Mouse (Mus musculus): ENCODE measurements at regions not wholly inside any gene's neighbourhood (a gene's known extent, or its start where the extent isn't known, plus 50 kb on each side); places are given as distances from the start of the nearest gene placed in this dataset.

DNA sequence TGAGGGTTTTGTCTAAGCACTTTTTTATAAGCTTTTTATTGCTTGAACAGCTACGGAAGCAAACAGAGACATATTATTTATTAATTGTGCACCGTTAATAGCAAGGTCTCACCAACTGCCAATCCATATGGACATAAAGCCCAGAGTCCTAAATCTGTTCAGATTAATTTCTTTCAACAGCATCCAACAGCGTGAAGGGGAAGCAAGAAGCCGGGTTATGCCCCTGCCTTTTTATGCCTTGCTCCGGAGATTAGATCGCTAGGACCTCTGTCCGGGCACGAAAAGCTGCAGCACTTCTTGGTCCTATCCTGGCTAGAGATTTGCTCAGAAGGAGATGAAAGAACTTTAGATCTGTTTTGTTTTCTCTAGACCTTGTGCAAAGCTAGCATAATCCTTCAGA lies 289.6 kb upstream of the Epha7 start:
- Histone ChIP-seq H3K4me1 (replicated peaks; ENCODE audit: control insufficient read depth, insufficient read depth, low read length) (no peaks in the 10 kb centered on the region), H3K9me3 (ENCODE audit: control insufficient read depth, low read length) (no peaks in the 10 kb centered on the region), H3K4me3 (ENCODE audit: low read depth, low read length) (no peak overlapping the region), H3K9ac (ENCODE audit: low read length) (no peak overlapping the region), H3K36me3 (ENCODE audit: control insufficient read depth, insufficient read depth, low read length) (no peaks in the 10 kb centered on the region), H3K27ac (ENCODE audit: low read depth) (no peak overlapping the region), H3K4me2 (ENCODE audit: low read length) (no peak overlapping the region), H3K27me3 (replicated peaks; ENCODE audit: control insufficient read depth, insufficient read depth, low read length) (no peaks in the 10 kb centered on the region)
- DNase-seq (ENCODE audit: low spot score) (no peak), ATAC-seq (replicated peaks; ENCODE audit: low FRiP score, low TSS enrichment, low read depth) (no peak)
- WGBS = 71% methylated on average over 8 of the region's 8 CpGs

DNA sequence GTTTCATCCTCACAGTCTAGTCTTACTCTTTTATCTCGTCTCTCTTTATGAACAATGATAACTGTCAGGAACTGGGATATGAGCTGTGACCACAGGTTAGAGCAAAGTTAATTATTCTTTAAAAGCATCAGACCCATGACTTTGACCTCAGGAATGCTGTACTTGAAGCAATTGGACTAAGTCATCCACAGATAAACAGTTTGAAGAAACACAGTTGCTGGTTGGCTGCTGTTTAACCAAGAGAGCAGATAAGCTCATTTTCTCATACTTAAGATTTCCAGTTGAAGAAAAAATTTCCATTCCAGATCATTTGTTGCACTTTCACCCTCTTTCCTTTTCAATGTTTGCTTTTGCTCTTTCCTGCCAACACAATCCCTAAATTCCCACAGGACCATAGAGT lies 270.7 kb upstream of the Epha7 start:
- DNase-seq (ENCODE audit: low spot score) (no peak), ATAC-seq (replicated peaks; ENCODE audit: low FRiP score, low TSS enrichment, low read depth) (0 out of 2 replicates have a peak, but pooled peaks have one; percentile 43)
- 0 out of 2 replicates have a peak overlapping the region, but pooled peaks have one; percentile 5 for H3K27ac ChIP-seq (ENCODE audit: low read depth)

DNA sequence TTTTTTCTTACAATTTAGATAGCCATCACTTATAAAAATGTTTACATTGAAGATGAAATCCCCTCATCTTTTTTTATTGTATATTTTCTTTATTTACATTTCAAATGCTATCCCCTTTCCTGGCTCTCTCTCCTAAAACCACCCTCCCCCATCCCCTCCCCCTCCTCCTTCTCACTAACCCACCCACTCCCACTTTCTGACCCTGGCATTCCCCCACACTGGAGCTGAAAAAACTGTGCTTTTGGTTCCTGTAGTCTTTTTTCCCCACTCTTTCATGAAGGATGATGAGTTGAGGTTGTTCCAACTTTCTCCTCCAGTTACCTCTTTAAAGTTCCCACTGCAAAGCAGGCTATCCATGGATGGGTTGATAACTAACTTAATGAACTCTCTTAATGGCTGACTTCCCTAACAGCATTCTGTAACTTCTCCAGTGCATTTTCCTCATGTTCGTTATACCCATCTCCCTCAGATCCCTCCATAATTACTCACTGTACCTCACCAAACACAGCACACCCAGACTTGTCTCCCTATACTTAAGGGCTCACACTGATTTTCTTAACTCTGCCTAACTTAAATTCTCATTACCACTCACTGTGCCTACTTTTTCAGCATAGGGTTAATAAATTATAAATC lies 270.1 kb upstream of the Epha7 start:
- WGBS = 55% methylated on average over 1 of the region's 1 CpGs
- Histone ChIP-seq H3K36me3 (ENCODE audit: control insufficient read depth, insufficient read depth, low read length) (no peaks in the 10 kb centered on the region), H3K4me1 (replicated peaks; ENCODE audit: control insufficient read depth, insufficient read depth, low read length) (0 out of 2 replicates have a peak, but pooled peaks cover 3% of the 10 kb centered on the region), H3K9me3 (ENCODE audit: control insufficient read depth, low read length) (no peaks in the 10 kb centered on the region), H3K4me3 (ENCODE audit: low read depth, low read length) (no peak overlapping the region), H3K27me3 (replicated peaks; ENCODE audit: control insufficient read depth, insufficient read depth, low read length) (no peaks in the 10 kb centered on the region), H3K27ac (ENCODE audit: low read depth) (no peak overlapping the region), H3K9ac (ENCODE audit: low read length) (no peak overlapping the region), H3K4me2 (ENCODE audit: low read length) (no peak overlapping the region)
- DNase-seq (ENCODE audit: low spot score) (no peak), ATAC-seq (replicated peaks; ENCODE audit: low FRiP score, low TSS enrichment, low read depth) (no peak)

More for the DNA sequence above, 270.7 kb upstream of the Epha7 start:
- H3K4me3 ChIP-seq (ENCODE audit: low read depth, low read length) = no peak overlapping the region
- no peaks in the 10 kb centered on the region for H3K9me3 ChIP-seq (ENCODE audit: control insufficient read depth, low read length)
- H3K27me3 ChIP-seq (replicated peaks; ENCODE audit: control insufficient read depth, insufficient read depth, low read length) = no peaks in the 10 kb centered on the region
- H3K4me1 ChIP-seq (replicated peaks; ENCODE audit: control insufficient read depth, insufficient read depth, low read length) = 0 out of 2 replicates have a peak, but pooled peaks cover 3% of the 10 kb centered on the region
- no peak overlapping the region for H3K4me2 ChIP-seq (ENCODE audit: low read length)
- no peak overlapping the region for H3K9ac ChIP-seq (ENCODE audit: low read length)
- H3K36me3 ChIP-seq (ENCODE audit: control insufficient read depth, insufficient read depth, low read length) = no peaks in the 10 kb centered on the region
- 10% methylated on average over 1 of the region's 1 CpGs for WGBS

DNA sequence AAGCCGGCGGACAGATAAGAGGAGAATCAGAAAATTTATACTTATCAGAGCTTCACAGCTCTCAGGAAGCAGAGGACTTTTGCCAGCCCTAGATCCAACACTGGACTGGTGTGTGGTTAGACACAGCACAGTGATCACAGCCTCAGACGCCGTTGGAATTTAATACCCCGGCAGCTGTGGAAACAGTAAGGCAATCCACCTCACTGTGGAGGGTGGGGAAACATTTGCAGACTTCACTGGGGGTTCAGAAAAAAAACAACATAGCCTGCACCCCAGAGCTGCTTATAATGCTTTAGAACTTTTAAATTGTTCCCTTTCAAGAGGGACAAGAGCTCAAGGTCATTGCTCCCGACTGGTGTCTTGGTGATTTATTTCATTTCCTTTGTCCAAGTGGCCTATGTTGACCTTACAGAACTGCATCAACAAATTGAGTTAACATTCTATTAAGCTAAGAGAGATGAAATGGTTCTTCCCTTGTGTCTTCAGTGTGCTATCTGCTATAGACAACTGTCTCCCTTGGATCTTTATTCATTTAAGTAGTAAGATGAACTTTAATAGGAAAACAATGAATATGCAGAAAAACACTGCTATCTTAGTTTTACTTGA lies 264.6 kb upstream of the Epha7 start:
- DNase-seq (ENCODE audit: low spot score) (no peak), ATAC-seq (replicated peaks; ENCODE audit: low FRiP score, low TSS enrichment, low read depth) (no peak)
- H3K27ac ChIP-seq (ENCODE audit: low read depth) = no peak overlapping the region

DNA sequence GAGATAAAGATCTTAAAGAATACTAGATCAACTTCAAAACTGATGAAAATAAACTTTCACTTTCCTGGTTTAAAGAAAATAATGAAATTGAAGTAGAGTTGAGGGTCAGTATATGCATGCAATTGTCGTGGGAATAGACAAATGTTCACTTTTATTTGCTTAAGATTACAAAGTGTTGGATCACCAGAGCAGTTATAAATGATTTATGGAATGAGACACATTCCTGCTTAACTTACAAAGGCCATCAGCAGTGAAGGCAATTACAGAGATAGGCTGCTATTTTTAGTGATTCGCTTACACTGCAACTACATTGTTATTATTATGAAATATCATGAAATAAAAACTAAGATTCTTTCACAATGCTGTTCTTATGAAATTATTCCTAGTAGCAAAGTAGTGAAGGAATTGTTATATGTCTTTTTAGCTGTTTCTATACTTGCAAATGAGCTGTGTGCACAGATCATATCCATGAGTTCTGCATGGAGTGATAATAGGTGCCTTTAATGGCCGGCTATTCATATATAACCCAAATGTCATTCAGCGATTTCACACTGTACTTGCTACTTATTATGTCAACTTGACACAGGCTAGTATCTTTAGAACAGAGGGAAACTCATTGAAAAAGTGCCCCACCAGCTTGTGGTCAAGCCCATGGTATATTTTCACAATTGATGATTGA lies 241.7 kb upstream of the Epha7 start:
- Histone ChIP-seq H3K4me2 (ENCODE audit: low read length) (no peak overlapping the region), H3K4me1 (replicated peaks; ENCODE audit: control insufficient read depth, insufficient read depth, low read length) (no peaks in the 10 kb centered on the region), H3K9me3 (ENCODE audit: control insufficient read depth, low read length) (no peaks in the 10 kb centered on the region), H3K27me3 (replicated peaks; ENCODE audit: control insufficient read depth, insufficient read depth, low read length) (no peaks in the 10 kb centered on the region), H3K4me3 (ENCODE audit: low read depth, low read length) (no peak overlapping the region), H3K36me3 (ENCODE audit: control insufficient read depth, insufficient read depth, low read length) (no peaks in the 10 kb centered on the region), H3K9ac (ENCODE audit: low read length) (no peak overlapping the region), H3K27ac (ENCODE audit: low read depth) (no peak overlapping the region)
- DNase-seq (ENCODE audit: low spot score) (no peak), ATAC-seq (replicated peaks; ENCODE audit: low FRiP score, low TSS enrichment, low read depth) (no peak)
- 62% methylated on average over 4 of the region's 4 CpGs for WGBS

More for the DNA sequence above, 264.6 kb upstream of the Epha7 start:
- H3K27me3 ChIP-seq (replicated peaks; ENCODE audit: control insufficient read depth, insufficient read depth, low read length) = no peaks in the 10 kb centered on the region
- no peak overlapping the region for H3K4me2 ChIP-seq (ENCODE audit: low read length)
- H3K4me1 ChIP-seq (replicated peaks; ENCODE audit: control insufficient read depth, insufficient read depth, low read length) = no peaks in the 10 kb centered on the region; the same call in 1 of the 2 replicates
- H3K36me3 ChIP-seq (ENCODE audit: control insufficient read depth, insufficient read depth, low read length) = no peaks in the 10 kb centered on the region
- no peaks in the 10 kb centered on the region for H3K9me3 ChIP-seq (ENCODE audit: control insufficient read depth, low read length)
- WGBS = 32% methylated on average over 6 of the region's 6 CpGs
- H3K9ac ChIP-seq (ENCODE audit: low read length) = no peak overlapping the region
- no peak overlapping the region for H3K4me3 ChIP-seq (ENCODE audit: low read depth, low read length)

DNA sequence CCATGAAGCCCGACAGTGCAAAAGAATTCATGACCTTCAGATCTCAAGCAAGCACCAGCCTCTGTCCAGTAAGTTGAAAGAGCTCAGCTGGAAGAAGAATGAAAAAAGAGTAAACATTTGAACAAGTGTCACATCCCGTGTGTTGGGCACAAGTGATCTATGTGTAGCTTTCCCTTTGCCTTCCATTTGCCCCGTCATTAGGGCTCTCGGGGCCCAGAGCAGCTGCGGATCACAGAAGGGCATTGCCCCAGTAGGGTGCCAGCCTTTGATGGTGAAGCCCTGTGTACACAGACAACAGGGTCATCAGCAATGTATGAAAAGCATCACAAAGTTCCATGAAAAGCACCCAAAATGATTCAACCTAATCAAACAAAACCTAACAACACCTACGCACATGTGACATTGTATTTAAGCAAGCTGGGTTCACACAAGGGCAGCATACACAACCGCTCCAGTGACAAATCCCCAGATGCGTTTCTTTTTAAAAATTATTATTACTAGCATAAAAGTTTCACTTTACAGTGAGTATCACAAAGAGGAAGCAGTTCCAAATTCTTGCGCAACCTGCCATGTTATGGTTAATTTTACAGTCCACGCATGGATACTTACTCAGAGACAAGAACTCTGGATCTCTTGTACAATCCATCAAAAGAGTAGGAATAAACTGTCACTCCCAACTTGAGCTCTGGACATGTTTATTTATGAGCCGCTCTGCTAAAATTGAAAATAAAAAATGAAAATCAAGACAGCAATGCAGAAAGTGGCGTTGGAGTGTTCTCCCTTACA lies 224.0 kb upstream of the Epha7 start:
- Histone ChIP-seq H3K4me3 (ENCODE audit: low read depth, low read length) (no peak overlapping the region), H3K27ac (ENCODE audit: low read depth) (no peak overlapping the region), H3K36me3 (ENCODE audit: control insufficient read depth, insufficient read depth, low read length) (no peaks in the 10 kb centered on the region), H3K27me3 (replicated peaks; ENCODE audit: control insufficient read depth, insufficient read depth, low read length) (no peaks in the 10 kb centered on the region), H3K4me2 (ENCODE audit: low read length) (no peak overlapping the region), H3K4me1 (replicated peaks; ENCODE audit: control insufficient read depth, insufficient read depth, low read length) (no peaks in the 10 kb centered on the region), H3K9ac (ENCODE audit: low read length) (no peak overlapping the region), H3K9me3 (ENCODE audit: control insufficient read depth, low read length) (no peaks in the 10 kb centered on the region)
- 72% methylated on average over 12 of the region's 12 CpGs for WGBS
- no peak for ATAC-seq (replicated peaks; ENCODE audit: low FRiP score, low TSS enrichment, low read depth)
- no peak for DNase-seq (ENCODE audit: low spot score)
